Mouse (Mus musculus): ENCODE measurements around the gene Ttc7.

Gene Ttc7

GRCm38 (mm10) chr17:87369270-87369759 is 86.6 kb downstream of the Ttc7 start:
- no peak for DNase-seq

- no peak for DNase-seq
These were observed 89.5 kb downstream of the Ttc7 start for GRCm38 (mm10) chr17:87372189-87372588.

GRCm38 (mm10) chr17:87373327-87373726 is 90.6 kb downstream of the Ttc7 start:
- no peak for DNase-seq

GRCm38 (mm10) chr17:87375941-87376511 is 93.3 kb downstream of the Ttc7 start:
- no peak for DNase-seq

- no peak for DNase-seq
These were observed 94.3 kb downstream of the Ttc7 start for GRCm38 (mm10) chr17:87376831-87377471.

GRCm38 (mm10) chr17:87377536-87377935 is 94.8 kb downstream of the Ttc7 start:
- DNase-seq = no peak

- no peak for DNase-seq
These were observed 95.9 kb downstream of the Ttc7 start for GRCm38 (mm10) chr17:87378354-87379159.

- DNase-seq = no peak
These were observed 96.5 kb downstream of the Ttc7 start for GRCm38 (mm10) chr17:87379160-87379624.

- DNase-seq = no peak
These were observed 97.1 kb downstream of the Ttc7 start for GRCm38 (mm10) chr17:87379821-87380220.

- no peak for DNase-seq
These were observed 98.0 kb downstream of the Ttc7 start for GRCm38 (mm10) chr17:87380681-87381080.

GRCm38 (mm10) chr17:87385835-87386234 is 103.1 kb downstream of the Ttc7 start:
- DNase-seq = no peak

GRCm38 (mm10) chr17:87387068-87387467 is 104.4 kb downstream of the Ttc7 start:
- no peak for DNase-seq

- DNase-seq = no peak
These were observed 108.6 kb downstream of the Ttc7 start for GRCm38 (mm10) chr17:87391242-87391641.

GRCm38 (mm10) chr17:87397088-87397487 is 114.4 kb downstream of the Ttc7 start:
- DNase-seq = no peak

GRCm38 (mm10) chr17:87402444-87402843 is 119.8 kb downstream of the Ttc7 start:
- no peak for DNase-seq

GRCm38 (mm10) chr17:87403462-87403861 is 120.8 kb downstream of the Ttc7 start:
- no peak for DNase-seq

- DNase-seq = no peak
These were observed 122.9 kb downstream of the Ttc7 start for GRCm38 (mm10) chr17:87405576-87405975.

GRCm38 (mm10) chr17:87406646-87407045 is 124.0 kb downstream of the Ttc7 start:
- DNase-seq = no peak

- DNase-seq = no peak
These were observed 135.4 kb downstream of the Ttc7 start for GRCm38 (mm10) chr17:87418082-87418481.

GRCm38 (mm10) chr17:87427511-87427910 is 144.8 kb downstream of the Ttc7 start, which contains the start of gene Stpg4:
Gene Stpg4 (minus strand): TSS chr17:87427741.
- no peak for DNase-seq

GRCm38 (mm10) chr17:87429431-87429830 is 146.7 kb downstream of the Ttc7 start:
- DNase-seq = no peak

All from cerebellum, adult 11-12 months (tissue).